Mouse (Mus musculus) lung, postnatal 0 days (tissue): ENCODE results near the gene Dcakd.

Experiments used
- CTCF ChIP-seq: IDR thresholded peaks from 2 replicates; pipeline ENCODE4 v1.5.1; 2016; ENCODE audit warnings: antibody characterized with exemption, mild to moderate bottlenecking
- EP300 ChIP-seq: IDR thresholded peaks from 2 replicates; pipeline ENCODE4 v1.6.1; 2016; ENCODE audit warnings: antibody characterized with exemption, mild to moderate bottlenecking, control low read depth

DNA sequence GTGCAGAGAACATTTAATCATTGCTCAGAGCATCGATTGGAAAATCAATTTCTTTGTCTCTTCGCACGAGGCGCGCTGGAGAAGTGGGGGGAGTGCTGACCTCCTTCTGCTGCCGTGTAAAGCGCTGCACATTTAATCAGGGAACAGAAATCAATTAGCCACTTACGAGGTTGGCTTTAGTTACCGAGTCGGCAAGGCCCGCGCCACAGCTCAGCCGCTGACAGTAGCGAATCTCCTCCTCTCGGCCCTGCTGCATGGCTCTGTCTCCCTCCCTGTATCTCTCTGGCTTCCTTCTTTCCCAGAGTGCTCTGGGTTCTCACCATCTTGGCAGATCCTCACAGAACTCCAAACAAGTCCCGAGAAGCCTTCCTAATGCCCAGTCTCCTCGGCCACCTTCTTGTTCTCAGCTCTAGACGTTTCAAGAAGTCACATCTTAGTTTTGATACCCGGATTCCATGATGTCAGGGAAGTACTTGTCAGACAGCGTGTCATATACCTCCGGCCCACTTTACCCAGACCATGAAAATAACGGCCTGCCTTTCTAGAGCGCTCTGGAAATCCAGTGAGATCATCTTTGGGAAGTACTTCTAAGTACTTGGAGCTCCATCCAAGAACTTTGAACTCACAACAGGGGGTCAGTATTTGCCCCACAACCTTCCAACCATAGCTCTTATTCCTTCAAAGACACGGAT, 64.1 kb downstream of the Dcakd start:
- TF ChIP-seq CTCF, result no peak
- no peak for TF ChIP-seq EP300
